Mouse (Mus musculus): ENCODE data around the gene Rbm20. TPM values are rescaled to one million over a fixed set of nuclear protein-coding genes. Genes with fewer than 3 reads are reported as not detected.

Gene Rbm20
- total RNA-seq, 4 experiments from 2014 or later = 1.8 to 4.0 (median 3.2) TPM

DNA sequence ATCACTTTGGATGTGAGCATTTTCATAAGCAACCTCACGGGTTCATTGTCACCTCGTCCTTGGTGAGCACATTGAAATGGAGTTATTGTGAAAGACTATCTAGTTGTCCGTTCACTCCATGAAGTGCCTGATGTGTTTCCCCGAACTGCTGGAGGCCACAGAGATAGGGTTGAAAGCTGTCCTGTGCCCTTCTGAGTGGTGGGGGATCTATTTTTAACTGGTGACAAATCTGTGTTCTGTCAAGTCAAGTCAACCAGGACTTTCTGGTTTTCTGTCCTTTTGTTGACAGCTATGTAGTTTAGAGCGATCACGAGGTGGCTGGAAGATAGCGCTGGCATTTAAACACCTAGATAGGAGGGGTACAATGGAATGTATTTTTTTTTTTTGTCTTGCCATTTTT lies 39.4 kb downstream of the Rbm20 start:
- DNase-seq (ENCODE audit: low spot score in 2 of 2) = no peak

- DNase-seq (ENCODE audit: low spot score in 2 of 2) = no peak
Measured at GRCm38 (mm10) chr19:53717364-53717763, 40.3 kb downstream of the Rbm20 start.

DNA sequence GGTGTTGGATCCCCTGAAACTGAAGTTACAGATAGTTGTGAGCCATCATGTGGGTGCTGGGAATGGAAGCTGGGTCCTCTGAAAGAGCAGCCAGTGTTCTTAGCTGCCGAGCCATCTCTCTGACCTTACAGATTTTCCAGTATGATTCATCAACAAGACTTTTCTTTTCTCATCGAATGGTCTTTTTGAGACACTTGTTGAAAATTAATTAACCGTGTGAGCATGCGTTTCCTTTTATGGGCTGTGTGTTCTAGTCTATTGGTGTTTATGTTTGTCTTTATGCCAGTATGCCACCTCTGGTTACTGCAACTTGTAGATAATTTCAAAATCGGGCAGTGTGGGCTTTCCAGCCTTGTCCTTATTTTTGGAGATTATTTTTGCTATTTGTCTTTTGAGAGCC lies 45.1 kb downstream of the Rbm20 start:
- DNase-seq (ENCODE audit: low spot score in 2 of 2) = no peak

GRCm38 (mm10) chr19:53724053-53724452 lies 46.9 kb downstream of the Rbm20 start:
- no peak for DNase-seq (ENCODE audit: low spot score in 2 of 2)

- no peak for DNase-seq (ENCODE audit: low spot score in 2 of 2)
Measured at GRCm38 (mm10) chr19:53726340-53726739, 49.2 kb downstream of the Rbm20 start.

- no peak for DNase-seq (ENCODE audit: low spot score in 2 of 2)
Measured at GRCm38 (mm10) chr19:53726755-53727154, 49.6 kb downstream of the Rbm20 start.

DNA sequence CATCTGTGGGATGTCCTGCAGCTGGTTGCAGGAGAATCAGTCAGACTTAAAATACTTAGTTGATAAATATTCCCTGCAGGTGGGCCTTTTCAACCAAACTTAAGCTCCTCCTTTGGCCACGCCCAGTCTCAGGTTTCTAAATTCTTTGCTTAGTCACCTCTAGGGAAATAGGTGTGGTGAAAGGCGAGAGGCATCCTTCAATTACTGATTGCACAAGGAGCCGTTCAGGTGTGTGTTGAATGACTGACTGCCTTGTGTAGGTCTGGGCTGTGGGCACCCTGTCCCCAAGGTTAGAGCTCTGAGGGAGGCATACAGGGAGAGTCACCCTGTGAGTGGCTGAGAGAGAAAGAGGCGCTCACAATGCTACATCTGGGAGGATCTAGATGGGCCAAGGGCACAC lies 50.2 kb downstream of the Rbm20 start:
- DNase-seq (ENCODE audit: low spot score in 2 of 2) = no peak

DNA sequence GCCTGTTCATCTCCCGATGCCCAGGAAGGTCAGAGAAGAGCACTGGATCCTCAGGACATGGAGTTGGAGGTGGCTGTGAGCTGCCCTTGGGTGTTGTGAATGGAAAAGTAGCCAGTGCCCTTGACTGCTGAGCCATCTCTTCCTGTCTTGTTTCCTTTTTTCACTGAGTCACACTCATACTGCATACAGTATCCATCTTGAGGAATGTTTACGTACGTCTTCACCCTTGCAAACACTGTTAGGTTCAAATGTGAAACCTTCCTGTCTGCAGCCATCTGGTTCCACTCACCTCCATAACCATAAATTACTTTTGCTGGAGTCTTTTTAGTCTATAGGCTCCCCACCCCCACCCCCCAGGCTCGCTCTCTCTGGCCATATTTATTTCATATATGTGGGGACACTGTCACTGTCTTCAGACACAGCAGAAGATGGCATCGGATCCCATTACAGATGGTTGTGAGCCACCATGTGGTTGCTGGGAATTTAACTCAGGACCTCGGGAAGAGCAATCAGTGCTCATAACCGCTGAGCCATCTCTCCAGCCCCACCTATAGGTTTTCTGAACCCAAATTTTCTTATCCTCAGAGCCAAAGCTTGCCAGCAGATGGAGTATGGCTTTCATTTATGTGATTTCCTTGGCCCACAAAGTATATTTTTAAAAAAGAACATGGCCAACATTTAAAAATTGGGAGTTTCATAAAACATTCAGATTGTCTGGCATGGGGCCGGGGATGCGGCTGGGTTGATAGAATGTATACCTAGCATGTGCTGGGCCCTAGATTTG lies 51.0 kb downstream of the Rbm20 start:
- DNase-seq (ENCODE audit: low spot score in 2 of 2) = no peak

DNA sequence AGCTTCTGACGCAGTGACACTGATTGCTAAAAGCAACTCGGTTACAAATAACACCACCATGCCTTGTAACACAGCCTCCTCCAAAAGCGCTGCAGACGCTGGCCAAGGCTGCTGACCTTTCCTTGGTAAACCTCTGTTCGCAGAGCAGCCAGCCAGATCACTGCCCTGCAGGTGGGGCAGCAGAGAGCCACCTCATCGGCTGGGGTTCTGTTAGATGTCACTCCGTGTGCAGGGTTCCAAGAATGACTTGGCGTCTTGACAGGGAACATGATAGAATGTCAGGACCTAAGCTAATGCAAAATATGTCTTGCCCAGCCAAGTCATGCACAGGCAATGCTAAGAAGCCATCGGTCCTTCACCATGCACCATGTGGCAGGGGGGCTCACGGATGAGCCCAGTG lies 52.8 kb downstream of the Rbm20 start:
- no peak for DNase-seq (ENCODE audit: low spot score in 2 of 2)

DNA sequence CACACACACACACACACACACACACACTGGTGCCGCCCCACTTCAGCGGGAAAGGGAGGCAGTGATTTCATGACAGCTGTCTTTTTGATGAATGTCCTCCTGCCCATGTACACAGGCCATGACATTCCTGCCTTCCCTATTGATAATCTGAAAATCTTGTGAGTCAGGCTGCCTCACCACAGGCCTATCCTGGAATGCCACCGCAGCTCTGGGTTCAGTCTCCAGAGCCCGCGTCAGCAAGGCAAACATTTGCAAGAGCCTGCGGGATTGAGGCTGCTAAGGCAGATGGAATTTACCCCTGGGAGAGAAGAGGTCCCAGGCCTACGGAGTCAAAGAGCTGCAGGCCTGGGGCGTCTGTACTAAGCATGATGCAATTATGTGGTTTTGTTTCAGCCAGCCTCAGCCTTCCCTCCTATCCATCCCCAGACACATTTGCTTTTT lies 54.7 kb downstream of the Rbm20 start:
- no peak for DNase-seq (ENCODE audit: low spot score in 2 of 2)

- no peak for DNase-seq (ENCODE audit: low spot score in 2 of 2)
Measured at GRCm38 (mm10) chr19:53734845-53735244, 57.7 kb downstream of the Rbm20 start.

DNA sequence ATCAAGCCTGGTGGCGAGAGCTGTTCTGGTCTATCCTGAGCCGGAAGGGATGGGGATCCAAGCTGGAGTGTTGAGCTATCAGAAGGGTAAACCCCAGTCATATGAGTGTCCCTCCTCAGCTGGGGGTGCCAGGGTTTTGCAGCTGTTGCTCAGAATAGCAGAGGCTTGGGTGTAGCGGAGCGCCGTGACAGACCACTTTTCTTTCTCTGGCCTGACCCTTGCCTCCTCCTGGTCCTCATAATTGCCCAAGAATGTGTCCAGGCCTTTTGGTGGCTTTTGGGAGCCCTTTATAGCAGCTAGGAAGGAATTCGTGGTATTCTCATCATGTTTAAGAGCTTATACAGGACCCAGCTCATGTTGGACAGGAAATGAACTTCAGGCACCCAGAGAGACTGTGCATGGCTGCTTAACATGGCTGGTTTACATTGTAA lies 61.6 kb downstream of the Rbm20 start:
- DNase-seq (ENCODE audit: low spot score in 2 of 2) = no peak

DNA sequence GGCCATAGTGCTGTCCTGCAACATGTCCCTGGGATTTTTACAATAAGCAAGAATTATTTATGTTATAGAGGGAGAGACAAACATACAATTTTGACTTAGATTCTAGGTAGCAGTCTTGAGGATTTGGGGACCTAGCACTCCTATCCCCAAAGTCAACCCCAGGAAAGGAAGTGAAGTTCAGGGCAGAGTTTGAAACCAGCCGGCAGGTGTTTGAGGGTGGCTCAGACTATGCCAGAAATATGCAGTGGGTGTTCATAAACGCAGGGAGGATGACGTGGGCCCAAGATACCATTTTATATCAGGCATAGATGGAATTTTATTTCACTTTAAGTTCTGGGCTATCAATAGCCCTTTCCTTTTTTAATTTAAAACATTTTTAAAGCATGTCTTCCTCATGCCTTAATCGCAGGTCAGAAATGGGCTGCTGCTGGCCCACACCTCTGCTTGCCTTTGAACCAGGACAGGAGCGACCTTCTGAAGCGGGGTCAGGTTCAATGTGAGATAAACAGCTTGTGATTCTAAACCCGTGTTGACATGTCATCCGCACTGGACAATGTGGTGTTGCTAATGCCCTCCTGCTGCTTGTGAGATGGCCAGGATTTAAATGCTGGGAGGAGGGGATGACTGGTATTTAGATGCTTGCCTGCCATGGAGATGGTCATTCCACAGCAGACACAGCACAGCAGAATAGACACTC lies 62.6 kb downstream of the Rbm20 start:
- no peak for DNase-seq (ENCODE audit: low spot score in 2 of 2)

DNA sequence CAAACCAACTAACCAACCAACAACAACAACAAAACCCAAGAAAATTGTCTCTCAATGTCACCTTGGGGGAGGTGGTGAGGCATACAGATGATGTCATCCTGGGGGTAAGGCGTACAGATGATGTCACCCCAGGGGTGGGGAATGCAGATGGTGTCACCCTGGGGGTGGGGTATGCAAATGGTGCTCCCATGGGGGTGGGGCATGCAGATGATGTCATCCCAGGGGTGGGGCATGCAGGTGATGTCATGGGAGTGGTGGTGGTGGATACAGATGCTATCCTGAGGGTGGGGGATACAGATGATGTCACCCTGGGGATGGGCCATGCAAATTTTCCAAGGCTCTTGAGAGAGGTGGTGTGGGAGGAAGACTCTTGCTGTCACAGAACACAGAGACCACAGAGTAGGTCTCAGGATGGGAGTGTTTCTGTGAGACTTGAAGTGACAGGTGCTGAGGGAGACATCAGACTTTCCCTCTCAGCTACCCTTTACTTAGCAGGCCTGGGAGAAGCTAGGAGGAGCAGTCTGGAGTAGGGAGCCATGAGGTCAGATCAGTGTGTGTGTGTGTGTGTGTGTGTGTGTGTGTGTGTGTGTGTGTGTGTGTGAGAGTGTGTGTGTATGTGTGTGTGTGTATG lies 63.8 kb downstream of the Rbm20 start:
- DNase-seq (ENCODE audit: low spot score in 2 of 2) = no peak

- no peak for DNase-seq (ENCODE audit: low spot score in 2 of 2)
Measured at GRCm38 (mm10) chr19:53741902-53742301, 64.8 kb downstream of the Rbm20 start.

DNA sequence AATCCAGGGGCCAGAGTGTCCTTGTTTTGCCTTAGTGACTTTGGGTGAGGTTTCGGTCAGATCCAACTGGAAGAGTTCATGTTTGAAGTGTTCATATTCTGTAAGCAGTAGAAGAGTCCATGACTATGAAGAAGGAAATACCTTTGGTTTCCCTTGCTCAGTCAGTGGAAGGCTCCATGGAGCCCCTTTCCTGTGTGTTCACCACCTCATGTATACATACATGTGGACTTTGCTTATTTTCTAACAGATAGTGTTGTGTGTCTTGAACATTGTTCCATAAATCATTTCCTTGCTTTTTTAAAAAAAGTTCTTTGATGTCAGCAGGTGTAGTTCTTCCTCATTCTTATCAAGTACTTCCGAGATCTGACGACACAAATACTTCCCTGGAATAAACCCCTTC lies 68.2 kb downstream of the Rbm20 start:
- no peak for DNase-seq (ENCODE audit: low spot score in 2 of 2)

- DNase-seq (ENCODE audit: low spot score in 2 of 2) = no peak
Measured at GRCm38 (mm10) chr19:53746116-53746515, 69.0 kb downstream of the Rbm20 start.

DNA sequence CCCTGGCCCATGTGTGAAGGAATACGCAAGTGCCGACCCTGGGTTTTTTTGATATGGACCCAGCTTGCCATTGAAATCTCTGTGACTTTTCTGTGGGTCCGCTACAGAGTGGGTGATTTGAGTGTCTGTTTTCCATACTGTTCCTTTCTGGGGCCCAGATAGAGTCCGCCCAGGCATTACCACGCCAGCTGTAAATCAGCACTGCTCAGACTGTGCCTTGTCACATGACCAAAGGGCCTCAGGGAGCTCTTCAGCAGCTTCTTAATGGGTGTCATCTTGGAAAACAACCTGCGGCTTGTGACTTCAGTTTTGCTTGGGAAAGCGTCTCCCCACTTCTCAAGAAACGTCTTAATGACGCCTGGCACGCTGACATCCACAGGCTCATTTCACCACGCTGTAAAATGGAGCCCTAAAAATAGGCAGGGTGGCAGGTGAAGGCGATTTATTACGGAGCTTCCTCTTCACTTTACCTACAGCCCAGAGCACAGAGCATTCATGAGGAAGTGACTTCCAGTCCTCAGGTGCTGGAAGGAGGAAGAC lies 71.2 kb downstream of the Rbm20 start:
- DNase-seq (ENCODE audit: low spot score in 2 of 2) = no peak

GRCm38 (mm10) chr19:53749326-53749725 lies 72.2 kb downstream of the Rbm20 start:
- no peak for DNase-seq (ENCODE audit: low spot score in 2 of 2)

GRCm38 (mm10) chr19:53751420-53752185 lies 74.5 kb downstream of the Rbm20 start:
- no peak for DNase-seq (ENCODE audit: low spot score in 2 of 2)

DNA sequence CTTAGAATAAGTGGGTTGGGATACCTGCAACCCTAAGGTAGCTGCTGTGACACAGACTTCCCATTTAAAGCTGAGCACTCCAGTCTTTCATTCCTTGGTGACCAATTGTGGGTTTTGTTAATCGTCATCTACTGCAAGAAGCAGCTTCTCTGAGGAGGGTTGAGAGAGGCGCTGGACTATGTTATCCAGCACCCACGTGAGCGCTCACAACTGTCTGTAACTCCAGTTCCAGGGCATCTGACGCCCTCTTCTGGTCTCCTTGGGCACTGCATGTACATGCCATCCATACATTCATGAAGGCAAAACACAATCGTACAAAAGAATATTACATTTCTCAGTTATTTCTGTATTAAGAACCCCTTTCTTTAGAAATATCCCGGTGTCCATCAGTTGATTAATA lies 75.9 kb downstream of the Rbm20 start:
- no peak for DNase-seq (ENCODE audit: low spot score in 2 of 2)
